Mouse (Mus musculus) midbrain, embryonic 15.5 days (tissue): Measurements from ENCODE around the gene Xylt1. TPM values are rescaled to one million over a fixed set of nuclear protein-coding genes. Genes with fewer than 3 reads are reported as not detected.

ENCODE experiments used
- ATAC-seq: fragments of 200-750 bp; cut with Nextera tagmentation; replicated peaks from 2 replicates; pipeline ENCODE4 v1.8.0; 2017; ENCODE audit warnings: moderate TSS enrichment
- H3K27ac ChIP-seq: fragments of 300-500 bp; sonication (generic); 2 replicates; pipeline ENCODE4 v1.5.1; 2015; ENCODE audit warnings: mild to moderate bottlenecking, inconsistent platforms
- H3K27me3 ChIP-seq: fragments of 300-500 bp; sonication (generic); replicated peaks from 2 replicates; pipeline ENCODE4 v1.6.1; 2015; ENCODE audit warnings: inconsistent platforms
- H3K36me3 ChIP-seq: fragments of 300-500 bp; sonication (generic); replicated peaks from 2 replicates; pipeline ENCODE4 v1.6.1; 2015; ENCODE audit warnings: inconsistent platforms
- H3K4me1 ChIP-seq: fragments of 300-500 bp; sonication (generic); 2 replicates; pipeline ENCODE4 v1.6.1; 2015; ENCODE audit warnings: inconsistent platforms
- H3K4me2 ChIP-seq: fragments of 300-500 bp; sonication (generic); 2 replicates; pipeline ENCODE4 v1.6.1; 2015; ENCODE audit warnings: inconsistent platforms, mild to moderate bottlenecking, moderate library complexity
- H3K4me3 ChIP-seq: fragments of 300-500 bp; sonication (generic); 2 replicates; pipeline ENCODE4 v1.5.1; 2015; ENCODE audit warnings: mild to moderate bottlenecking, inconsistent platforms
- H3K9ac ChIP-seq: fragments of 300-500 bp; sonication (generic); 2 replicates; pipeline ENCODE4 v1.6.1; 2015; ENCODE audit warnings: mild to moderate bottlenecking, inconsistent platforms
- H3K9me3 ChIP-seq: fragments of 300-500 bp; sonication (generic); 2 replicates; pipeline ENCODE4 v1.6.1; 2016; ENCODE audit warnings: inconsistent platforms
- WGBS: fragments of 180-500 bp; shearing (Covaris S2); methylation state at CpG from one replicate; pipeline ENCODE4 v1.1.7; 2015; ENCODE audit warnings: mixed read lengths; 5-methylcytosine and 5-hydroxymethylcytosine counted together
- polyA plus RNA-seq: library from polyadenylated mRNA; unstranded; fragments of >200 nt; fragmentation: Nextera tagmentation; extraction: Ambion mirVana; gene quantifications from 2 replicates; pipeline ENCODE4 v1.2.1, GENCODE M21; 2015

The Xylt1 gene
- 2.6 and 2.8 TPM in 2 replicates for polyA plus RNA-seq

DNA sequence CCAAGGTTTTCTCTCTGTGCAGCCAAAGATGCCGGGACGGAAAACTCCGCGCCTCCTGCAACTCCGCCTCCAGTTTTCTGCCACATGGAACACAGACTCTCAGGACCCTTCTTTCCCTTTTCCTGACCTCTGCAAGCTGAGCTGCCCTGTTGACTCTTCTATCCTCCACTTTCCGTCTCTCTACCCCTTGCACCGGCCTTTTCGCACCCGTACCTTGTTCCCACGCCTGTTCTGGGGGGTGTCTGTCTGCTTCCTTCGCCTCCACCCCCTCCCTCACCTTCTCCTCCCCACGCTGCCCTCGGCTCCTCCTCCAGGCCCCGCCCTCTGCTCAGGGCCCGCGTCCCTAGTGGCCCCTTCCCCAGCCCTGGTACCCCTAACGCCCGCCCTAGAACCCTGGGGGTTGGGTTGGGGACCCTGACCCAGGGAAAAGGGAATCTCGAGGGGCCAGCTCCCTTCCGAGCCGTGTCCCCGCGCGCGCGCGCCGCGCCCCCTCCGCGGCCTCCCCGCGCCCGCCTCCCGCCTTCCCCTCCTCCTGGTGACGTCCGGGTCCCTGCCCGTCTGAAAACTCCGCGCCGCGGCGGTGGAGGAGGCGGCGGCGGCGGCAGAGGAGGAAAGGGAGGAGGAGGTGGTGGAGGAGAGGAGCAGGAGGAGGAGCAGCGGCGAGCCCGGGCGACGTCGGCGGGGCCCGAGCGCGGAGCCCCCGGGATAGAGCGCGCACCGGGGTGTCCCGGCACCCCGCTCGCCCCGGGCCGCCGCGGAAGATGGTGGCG lies at the start of gene Xylt1:
Xylt1 (plus strand) TSS at position 562 of the 770 bp plus-strand sequence.
- H3K36me3 ChIP-seq, result no peaks in the 10 kb centered on the region
- H3K9me3 ChIP-seq, result no peaks in the 10 kb centered on the region
- ATAC-seq, result peak; percentile 87
- peak within 1 kb of the TSS; percentile 86 for H3K27ac ChIP-seq
- peak within 1 kb of the TSS; percentile 70 for H3K4me2 ChIP-seq
- H3K9ac ChIP-seq, result peak within 1 kb of the TSS; percentile 88
- no peaks in the 10 kb centered on the region; the same call in none of the 2 replicates for H3K27me3 ChIP-seq
- WGBS, result under 1% methylated on average over 41 of the region's 69 CpGs
- peaks cover 31% of the 10 kb centered on the region for H3K4me1 ChIP-seq
- H3K4me3 ChIP-seq, result peak within 1 kb of the TSS; percentile 76

DNA sequence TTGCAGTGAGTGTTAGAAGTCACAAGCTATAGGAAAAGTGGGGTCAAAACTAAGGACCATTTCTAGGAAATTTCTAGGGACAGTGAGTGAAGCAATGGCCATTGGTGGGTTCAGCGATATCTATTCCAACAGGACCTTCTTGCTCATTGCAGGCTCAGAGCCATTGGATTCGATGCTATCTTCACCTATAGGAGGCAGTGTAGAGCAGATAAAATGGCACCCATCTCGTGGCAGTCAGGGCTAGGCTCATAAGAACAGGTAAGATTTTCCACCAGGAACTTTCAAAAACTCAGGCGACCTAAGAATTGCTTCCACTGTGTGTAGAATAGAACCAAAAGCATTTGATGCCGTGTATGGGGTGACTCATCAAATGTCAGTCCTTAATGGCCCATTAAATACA lies 46.8 kb upstream of the Xylt1 start:
- H3K27ac ChIP-seq, result no peak overlapping the region
- no peaks in the 10 kb centered on the region for H3K4me1 ChIP-seq
- no peak overlapping the region for H3K9ac ChIP-seq
- H3K27me3 ChIP-seq, result no peaks in the 10 kb centered on the region
- no peaks in the 10 kb centered on the region for H3K9me3 ChIP-seq
- H3K4me3 ChIP-seq, result no peak overlapping the region
- WGBS, result 84% methylated on average over 5 of the region's 5 CpGs
- H3K4me2 ChIP-seq, result no peak overlapping the region
- no peak for ATAC-seq
- no peaks in the 10 kb centered on the region for H3K36me3 ChIP-seq

- 58% methylated on average over 2 of the region's 2 CpGs for WGBS
- ATAC-seq, result no peak
- no peaks in the 10 kb centered on the region for H3K36me3 ChIP-seq
These were observed 24.5 kb upstream of the Xylt1 start for GRCm38 (mm10) chr7:117356316-117356715.

GRCm38 (mm10) chr7:117357425-117358194 lies 23.2 kb upstream of the Xylt1 start:
- Histone ChIP-seq H3K27me3 (no peaks in the 10 kb centered on the region), H3K36me3 (no peaks in the 10 kb centered on the region), H3K4me2 (no peak overlapping the region), H3K4me1 (no peaks in the 10 kb centered on the region), H3K9me3 (no peaks in the 10 kb centered on the region), H3K4me3 (no peak overlapping the region), H3K9ac (no peak overlapping the region), H3K27ac (no peak overlapping the region)
- 84% methylated on average over 6 of the region's 6 CpGs for WGBS
- no peak for ATAC-seq

More at GRCm38 (mm10) chr7:117356316-117356715, 24.5 kb upstream of the Xylt1 start:
- Histone ChIP-seq H3K9me3 (no peaks in the 10 kb centered on the region), H3K27me3 (no peaks in the 10 kb centered on the region), H3K4me2 (no peak overlapping the region), H3K27ac (no peak overlapping the region), H3K9ac (no peak overlapping the region), H3K4me3 (no peak overlapping the region), H3K4me1 (no peaks in the 10 kb centered on the region)

- 95% methylated on average over 2 of the region's 2 CpGs for WGBS
These were observed 19.5 kb upstream of the Xylt1 start for GRCm38 (mm10) chr7:117361281-117361680.

DNA sequence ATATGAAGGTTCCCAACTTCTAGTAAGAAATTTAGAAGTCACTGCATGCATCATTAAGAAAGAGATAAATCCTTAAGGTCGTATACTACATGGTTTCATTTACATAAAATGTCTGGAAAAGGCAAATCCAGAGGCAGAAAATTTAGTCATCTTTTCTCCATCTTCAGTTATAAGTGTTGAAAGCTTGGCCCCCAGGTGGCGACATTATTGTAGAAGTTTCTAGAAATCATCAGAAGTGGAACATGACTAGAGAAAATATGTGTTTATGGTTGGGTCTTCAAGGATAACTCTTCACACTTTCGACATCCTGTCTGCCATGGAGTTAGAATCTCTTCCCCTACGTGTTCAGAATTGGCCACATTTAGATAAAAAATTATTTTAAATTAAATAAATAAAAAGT lies 18.3 kb upstream of the Xylt1 start:
- no peaks in the 10 kb centered on the region for H3K36me3 ChIP-seq
- 89% methylated on average over 4 of the region's 4 CpGs for WGBS
- no peak overlapping the region for H3K9ac ChIP-seq
- H3K4me1 ChIP-seq, result no peaks in the 10 kb centered on the region
- H3K9me3 ChIP-seq, result no peaks in the 10 kb centered on the region
- ATAC-seq, result no peak
- H3K27me3 ChIP-seq, result no peaks in the 10 kb centered on the region
- no peak overlapping the region for H3K4me3 ChIP-seq
- no peak overlapping the region for H3K27ac ChIP-seq
- no peak overlapping the region for H3K4me2 ChIP-seq

More at GRCm38 (mm10) chr7:117361281-117361680, 19.5 kb upstream of the Xylt1 start:
- no peaks in the 10 kb centered on the region for H3K9me3 ChIP-seq
- no peak overlapping the region for H3K27ac ChIP-seq
- no peak for ATAC-seq
- H3K9ac ChIP-seq, result no peak overlapping the region
- no peaks in the 10 kb centered on the region for H3K4me1 ChIP-seq
- no peaks in the 10 kb centered on the region for H3K27me3 ChIP-seq
- H3K4me3 ChIP-seq, result no peak overlapping the region
- H3K4me2 ChIP-seq, result no peak overlapping the region
- no peaks in the 10 kb centered on the region for H3K36me3 ChIP-seq

- no peaks in the 10 kb centered on the region for H3K27me3 ChIP-seq
- no peak for ATAC-seq
- H3K9me3 ChIP-seq, result no peaks in the 10 kb centered on the region
- H3K27ac ChIP-seq, result no peak overlapping the region
- H3K4me1 ChIP-seq, result no peaks in the 10 kb centered on the region
- no peaks in the 10 kb centered on the region for H3K36me3 ChIP-seq
- no peak overlapping the region for H3K9ac ChIP-seq
- WGBS, result 50% methylated on average over 6 of the region's 6 CpGs
- H3K4me2 ChIP-seq, result no peak overlapping the region
- no peak overlapping the region for H3K4me3 ChIP-seq
These were observed 12.0 kb upstream of the Xylt1 start for GRCm38 (mm10) chr7:117368647-117369289.

DNA sequence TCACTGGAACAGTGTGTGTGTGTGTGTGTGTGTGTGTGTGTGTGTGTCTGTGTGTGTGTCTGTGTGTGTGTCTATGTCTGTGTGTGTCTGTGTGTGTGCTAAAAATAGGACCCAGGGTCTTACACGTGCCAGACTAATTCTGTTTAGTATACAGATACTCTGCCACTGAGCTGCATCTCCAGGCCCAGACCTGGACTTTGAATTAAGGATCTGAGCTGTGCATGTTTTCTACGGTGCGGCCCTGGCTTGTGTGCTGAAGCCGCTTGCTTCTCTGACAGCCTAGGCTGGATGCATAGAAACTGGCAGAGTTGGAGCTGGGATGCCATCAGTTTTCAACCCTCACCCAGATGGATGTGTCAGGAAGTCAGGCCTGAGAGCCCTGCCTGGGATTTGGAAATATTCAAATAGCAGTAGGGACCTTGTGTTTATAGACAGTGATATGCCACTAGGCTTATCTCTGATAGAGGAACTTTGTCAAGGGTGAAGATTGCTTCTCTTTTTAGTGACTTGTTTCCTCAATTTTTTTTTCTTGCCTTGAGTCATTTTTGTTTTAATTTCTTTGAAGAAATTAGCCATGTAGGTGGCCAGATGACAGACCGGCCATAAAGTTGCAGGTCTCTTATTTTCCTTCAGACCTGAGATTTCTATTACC lies 11.4 kb upstream of the Xylt1 start:
- Histone ChIP-seq H3K9me3 (no peaks in the 10 kb centered on the region), H3K27ac (no peak overlapping the region), H3K27me3 (no peaks in the 10 kb centered on the region), H3K4me1 (no peaks in the 10 kb centered on the region), H3K9ac (no peak overlapping the region), H3K4me2 (no peak overlapping the region), H3K4me3 (no peak overlapping the region), H3K36me3 (no peaks in the 10 kb centered on the region)
- ATAC-seq, result no peak
- WGBS, result 78% methylated on average over 5 of the region's 5 CpGs

GRCm38 (mm10) chr7:117375886-117376309 lies 4.9 kb upstream of the Xylt1 start:
- 35% methylated on average over 9 of the region's 9 CpGs for WGBS
- Histone ChIP-seq H3K36me3 (no peaks in the 10 kb centered on the region), H3K4me2 (no peak overlapping the region), H3K27ac (no peak overlapping the region), H3K27me3 (no peaks in the 10 kb centered on the region; the same call in none of the 2 replicates), H3K9ac (no peak overlapping the region), H3K9me3 (no peaks in the 10 kb centered on the region), H3K4me3 (no peak overlapping the region), H3K4me1 (peaks cover 8% of the 10 kb centered on the region; the same call in 1 of the 2 replicates)
- no peak for ATAC-seq

- H3K9me3 ChIP-seq, result no peaks in the 10 kb centered on the region
- no peak overlapping the region for H3K4me2 ChIP-seq
- no peak overlapping the region for H3K4me3 ChIP-seq
- 82% methylated on average over 3 of the region's 3 CpGs for WGBS
- no peaks in the 10 kb centered on the region; the same call in none of the 2 replicates for H3K27me3 ChIP-seq
- ATAC-seq, result no peak
- no peak overlapping the region for H3K9ac ChIP-seq
- H3K27ac ChIP-seq, result no peak overlapping the region
- no peaks in the 10 kb centered on the region for H3K36me3 ChIP-seq
- peaks cover 14% of the 10 kb centered on the region for H3K4me1 ChIP-seq
These were observed 3.6 kb upstream of the Xylt1 start for GRCm38 (mm10) chr7:117377138-117377537.

DNA sequence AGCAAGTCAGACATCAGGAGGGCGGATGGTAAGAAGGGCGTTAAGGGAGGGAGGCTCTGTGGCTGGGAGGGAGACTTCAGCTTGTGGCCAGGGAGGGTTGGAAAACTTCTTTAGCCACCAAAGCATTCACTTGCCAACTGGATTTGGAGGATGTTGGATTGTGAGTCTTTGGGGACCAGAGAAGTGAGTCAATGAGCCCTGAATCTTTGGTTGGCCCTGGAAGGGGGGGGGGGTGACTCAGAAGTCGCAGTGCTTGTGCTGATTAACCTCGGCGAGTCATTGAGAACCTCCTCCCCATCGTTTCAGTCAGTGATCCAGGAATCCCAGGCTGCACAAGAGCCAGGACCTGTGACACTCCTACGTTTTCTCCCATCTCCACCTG lies 752 bp upstream of the Xylt1 start:
- H3K36me3 ChIP-seq, result no peaks in the 10 kb centered on the region
- H3K4me1 ChIP-seq, result peaks cover 31% of the 10 kb centered on the region
- ATAC-seq, result peak; percentile 4; the same call in 1 of the 2 replicates
- no peak overlapping the region for H3K9ac ChIP-seq
- peak overlapping the region; percentile 76 for H3K4me3 ChIP-seq
- H3K4me2 ChIP-seq, result peak overlapping the region; percentile 70
- no peak overlapping the region for H3K27ac ChIP-seq
- H3K27me3 ChIP-seq, result no peaks in the 10 kb centered on the region; the same call in none of the 2 replicates
- H3K9me3 ChIP-seq, result no peaks in the 10 kb centered on the region
- WGBS, result 5% methylated on average over 7 of the region's 7 CpGs
